Mouse (Mus musculus) MEL (cell line): ENCODE measurements around the gene Arfip1. TPM values are rescaled to one million over a fixed set of nuclear protein-coding genes. Genes with fewer than 3 reads are reported as not detected.
A peak's percentile ranks its signal among the peaks of the same experiment; 100 is the strongest.

Experiments
- DNase-seq: peaks from one replicate; pipeline ENCODE4 v3.0.0; 2011; ENCODE audit warnings: low read depth, low spot score
- H3K27ac ChIP-seq: 2 replicates; pipeline ENCODE4 v1.5.1; 2012; ENCODE audit warnings: low read depth, mild to moderate bottlenecking, control low read depth, low read length, moderate library complexity; ENCODE audit not compliant: control insufficient read depth
- H3K27me3 ChIP-seq, 2 experiments: fragments of 150-350 bp in 1 of 2; sonication (generic) in 1 of 2; 2 replicates each; pipeline ENCODE4 v1.6.1; 2012; ENCODE audit warnings: low read length in 2 of 2, mild to moderate bottlenecking in 2 of 2, improper control_type of control experiment in 1 of 2, moderate library complexity in 1 of 2; ENCODE audit not compliant: insufficient read depth in 2 of 2, control insufficient read depth in 1 of 2
- H3K36me3 ChIP-seq, 2 experiments: 2 replicates each; pipeline ENCODE4 v1.6.1; 2012 to 2014; ENCODE audit warnings: low read length in 2 of 2, improper control_type of control experiment in 1 of 2, inconsistent platforms in 1 of 2, mild to moderate bottlenecking in 1 of 2; ENCODE audit not compliant: insufficient read depth in 2 of 2, control insufficient read depth in 1 of 2
- H3K4me1 ChIP-seq, 2 experiments: fragments of 150-350 bp in 1 of 2; sonication (generic) in 1 of 2; 2 replicates each; pipeline ENCODE4 v1.6.1; 2012; ENCODE audit warnings: low read length in 2 of 2, improper control_type of control experiment in 1 of 2, mild to moderate bottlenecking in 1 of 2; ENCODE audit not compliant: insufficient read depth in 2 of 2, control insufficient read depth in 1 of 2
- H3K4me3 ChIP-seq, 2 experiments: fragments of 150-350 bp in 1 of 2; sonication (generic) in 1 of 2; 2 replicates each; pipeline ENCODE4 v1.5.1; 2012; ENCODE audit warnings: low read depth in 2 of 2, low read length in 2 of 2, mild to moderate bottlenecking in 2 of 2, moderate library complexity in 2 of 2, control low read depth in 1 of 2, improper control_type of control experiment in 1 of 2; ENCODE audit not compliant: control insufficient read depth in 1 of 2, insufficient read depth in 1 of 2
- H3K79me2 ChIP-seq: 2 replicates; pipeline ENCODE4 v1.6.1; 2012; ENCODE audit warnings: mild to moderate bottlenecking, low read length, moderate library complexity; ENCODE audit not compliant: control insufficient read depth, poor library complexity, insufficient read depth
- H3K9ac ChIP-seq: 2 replicates; pipeline ENCODE4 v1.6.1; 2012; ENCODE audit warnings: low read depth, mild to moderate bottlenecking, control low read depth, low read length, moderate library complexity; ENCODE audit not compliant: control insufficient read depth, poor library complexity, severe bottlenecking
- H3K9me3 ChIP-seq: fragments of 150-350 bp; sonication (generic); replicated peaks from 2 replicates; pipeline ENCODE4 v1.6.1; 2012; ENCODE audit warnings: mild to moderate bottlenecking, low read length, improper control_type of control experiment, moderate library complexity; ENCODE audit not compliant: insufficient read depth
- BHLHE40 ChIP-seq: IDR thresholded peaks from 2 replicates; pipeline ENCODE4 v1.6.1; 2012; ENCODE audit warnings: low read depth, mild to moderate bottlenecking, inconsistent platforms, low read length, improper control_type of control experiment, borderline replicate concordance
- CHD1 ChIP-seq: IDR thresholded peaks from 2 replicates; pipeline ENCODE4 v1.6.1; 2012; ENCODE audit warnings: low read depth, mild to moderate bottlenecking, inconsistent platforms, low read length, improper control_type of control experiment
- CHD2 ChIP-seq: IDR thresholded peaks from 2 replicates; pipeline ENCODE4 v1.6.1; 2011; ENCODE audit warnings: low read length, improper control_type of control experiment
- E2F4 ChIP-seq: IDR thresholded peaks from 2 replicates; pipeline ENCODE4 v1.6.1; 2011; ENCODE audit warnings: low read depth, low read length, improper control_type of control experiment, borderline replicate concordance
- ETS1 ChIP-seq: IDR thresholded peaks from 2 replicates; pipeline ENCODE4 v1.6.1; 2012; ENCODE audit warnings: low read depth, mild to moderate bottlenecking, inconsistent platforms, low read length, improper control_type of control experiment, moderate library complexity
- GABPA ChIP-seq: IDR thresholded peaks from 2 replicates; pipeline ENCODE4 v1.6.1; 2012; ENCODE audit warnings: low read depth, mild to moderate bottlenecking, inconsistent platforms, low read length, improper control_type of control experiment, moderate library complexity
- GATA1 ChIP-seq: IDR thresholded peaks from 2 replicates; pipeline ENCODE4 v1.6.1; 2011; ENCODE audit warnings: low read depth, low read length, improper control_type of control experiment
- JUND ChIP-seq: IDR thresholded peaks from 2 replicates; pipeline ENCODE4 v1.6.1; 2011; ENCODE audit warnings: low read depth, mild to moderate bottlenecking, improper control_type of control experiment, low read length
- KAT2A ChIP-seq: conservative IDR thresholded peaks from 2 replicates; pipeline ENCODE4 v1.6.1; 2012; ENCODE audit warnings: low read depth, low read length, improper control_type of control experiment, inconsistent platforms
- MAX ChIP-seq: IDR thresholded peaks from 2 replicates; pipeline ENCODE4 v1.6.1; 2011; ENCODE audit warnings: low read length, improper control_type of control experiment
- MEF2A ChIP-seq: IDR thresholded peaks from 2 replicates; pipeline ENCODE4 v1.6.1; 2014; ENCODE audit warnings: low read depth, mild to moderate bottlenecking, inconsistent platforms, low read length, improper control_type of control experiment; ENCODE audit not compliant: poor library complexity, insufficient replicate concordance, severe bottlenecking; ENCODE audit errors: extremely low read depth
- MXI1 ChIP-seq: IDR thresholded peaks from 2 replicates; pipeline ENCODE4 v1.6.1; 2011; ENCODE audit warnings: mild to moderate bottlenecking, low read depth, low read length, improper control_type of control experiment
- MYC ChIP-seq: IDR thresholded peaks from 2 replicates; pipeline ENCODE4 v1.6.1; 2011; ENCODE audit warnings: low read depth, mild to moderate bottlenecking, low read length, improper control_type of control experiment, moderate library complexity
- NELFE ChIP-seq: IDR thresholded peaks from 2 replicates; pipeline ENCODE4 v1.6.1; 2011; ENCODE audit warnings: low read depth, low read length, improper control_type of control experiment
- POLR2AphosphoS2 ChIP-seq: IDR thresholded peaks from 2 replicates; pipeline ENCODE4 v1.6.1; 2011; ENCODE audit warnings: low read length, improper control_type of control experiment
- POLR2AphosphoS5 ChIP-seq: IDR thresholded peaks from 2 replicates; pipeline ENCODE4 v1.6.1; 2012; ENCODE audit warnings: low read depth, borderline replicate concordance, mild to moderate bottlenecking, inconsistent platforms, low read length, moderate library complexity, mixed read lengths
- TAL1 ChIP-seq: IDR thresholded peaks from 2 replicates; pipeline ENCODE4 v1.6.1; 2012; ENCODE audit warnings: mild to moderate bottlenecking, inconsistent platforms, low read length, moderate library complexity, mixed read lengths
- TBP ChIP-seq: IDR thresholded peaks from 2 replicates; pipeline ENCODE4 v1.8.0; 2011; ENCODE audit warnings: low read depth, low read length, improper control_type of control experiment
- ZC3H11A ChIP-seq: IDR thresholded peaks from 2 replicates; pipeline ENCODE4 v1.6.1; 2012; ENCODE audit warnings: low read depth, mild to moderate bottlenecking, inconsistent platforms, low read length, improper control_type of control experiment
- ZKSCAN1 ChIP-seq: IDR thresholded peaks from 2 replicates; pipeline ENCODE4 v1.6.1; 2012; ENCODE audit warnings: low read depth, mild to moderate bottlenecking, inconsistent platforms, low read length, improper control_type of control experiment, moderate library complexity
- ZMIZ1 ChIP-seq: IDR thresholded peaks from 2 replicates; pipeline ENCODE4 v1.6.1; 2012; ENCODE audit warnings: low read depth, mild to moderate bottlenecking, inconsistent platforms, low read length, improper control_type of control experiment, moderate library complexity
- ZNF384 ChIP-seq: IDR thresholded peaks from 2 replicates; pipeline ENCODE4 v1.6.1; 2012; ENCODE audit warnings: low read depth, mild to moderate bottlenecking, inconsistent platforms, low read length, improper control_type of control experiment
- polyA plus RNA-seq, 2 experiments: library from polyadenylated mRNA; stranded (reverse) in 1 of 2; unstranded in 1 of 2; fragments of >175 nt in 1 of 2; fragments of >200 nt in 1 of 2; gene quantifications; 2 replicates each; pipeline versions ENCODE4 v1.2.1 to v1.2.4; 2012; ENCODE audit warnings: low replicate concordance in 2 of 2, low read depth in 1 of 2; ENCODE audit not compliant: insufficient read length in 2 of 2, insufficient read depth in 1 of 2, missing spikeins in 1 of 2
- total RNA-seq: library from RNA; depleted of rRNA; stranded (reverse); fragments of 300-350 nt; gene quantifications from 2 replicates; pipeline ENCODE4 v1.2.3, GENCODE M21; 2012

Gene Arfip1
- total and polyA plus RNA-seq, 3 experiments = 12.5 to 15.4 TPM; not detected in 1

DNA sequence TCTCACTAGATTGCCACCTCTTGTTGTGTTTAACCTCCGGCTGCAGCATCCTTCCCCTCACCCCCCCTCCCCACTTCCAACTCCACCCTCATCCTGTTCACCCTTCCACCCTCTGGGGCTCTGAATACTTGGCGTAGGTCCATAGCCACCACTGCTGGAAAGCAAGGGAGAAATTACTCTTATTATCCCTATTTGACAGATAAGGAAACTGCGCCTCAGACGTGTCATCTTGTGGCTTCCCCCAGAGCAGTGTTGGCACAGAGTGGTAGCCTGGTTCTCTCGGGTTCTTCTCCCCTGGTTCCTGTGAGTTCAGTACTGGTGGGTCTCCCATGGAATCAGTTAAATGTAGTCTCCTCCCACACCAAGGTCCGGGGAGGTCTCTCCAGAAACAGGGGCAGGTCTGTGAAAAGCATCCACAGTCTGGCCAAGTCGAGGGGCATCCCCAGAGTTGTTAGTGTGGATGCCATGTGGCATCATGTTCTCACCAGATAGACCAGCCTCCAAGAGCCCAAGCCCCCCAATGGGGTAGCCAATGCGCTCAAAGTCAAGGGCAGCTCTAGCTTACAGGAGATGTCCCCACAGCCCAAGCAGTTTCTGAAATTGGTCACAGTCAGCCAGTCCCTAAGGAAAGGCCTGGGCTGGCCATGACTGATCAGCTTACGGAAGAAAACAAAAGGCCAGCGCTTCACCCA, 114.9 kb downstream of the Arfip1 start (continued):
- TF ChIP-seq POLR2AphosphoS5 (no peak), MAX (peak; percentile 33; the same call in 1 of the 2 replicates), MXI1 (peak; percentile 45)
- TF ChIP-seq, all 39 proteins: peak for 10

DNA sequence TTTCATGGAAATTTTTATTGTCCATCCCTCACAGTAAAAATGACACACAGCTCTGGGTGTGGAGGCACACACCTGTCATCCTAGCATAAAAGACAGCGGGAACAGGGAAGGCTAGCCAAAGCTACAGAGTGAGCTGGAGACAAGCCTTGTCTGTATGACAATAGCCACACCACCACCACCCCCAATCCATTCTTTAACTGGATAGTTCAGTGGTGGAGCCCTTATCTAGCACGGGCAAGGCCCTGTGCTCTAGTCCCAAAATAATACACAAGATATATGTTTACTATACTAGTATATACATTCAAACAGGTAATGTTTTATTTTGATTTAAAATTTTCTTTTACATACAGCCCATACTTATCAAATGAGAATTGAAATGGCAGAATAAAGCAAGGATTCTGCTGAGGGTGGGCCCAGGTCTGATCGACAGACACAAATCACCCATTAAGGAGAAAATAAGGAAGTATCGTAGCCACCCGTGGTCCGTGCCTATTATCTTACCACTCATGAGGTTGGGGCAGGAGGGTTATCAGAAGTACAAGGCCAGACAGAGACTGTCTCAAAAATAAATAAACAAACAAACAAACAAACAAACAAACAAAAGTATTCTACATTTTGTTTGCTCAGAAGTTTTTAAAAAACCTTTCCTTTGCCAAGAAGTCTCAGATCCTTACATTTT, 116.5 kb downstream of the Arfip1 start:
- Histone ChIP-seq H3K36me3 (peaks cover 0 to 44% of the 10 kb centered on the region in 2 experiments; a peak in 2 of 4 replicates), H3K4me1 (peaks cover 18 to 55% of the 10 kb centered on the region in 2 experiments), H3K27ac (no peak overlapping the region), H3K79me2 (no peaks in the 10 kb centered on the region), H3K4me3 (no peak overlapping the region), H3K27me3 (no peaks in the 10 kb centered on the region), H3K9ac (no peak overlapping the region)
- no peak for DNase-seq
- TF ChIP-seq TBP = no peak
- TF ChIP-seq NELFE = no peak
- TF ChIP-seq ZC3H11A = no peak
- TF ChIP-seq BHLHE40 = no peak
- TF ChIP-seq POLR2AphosphoS2 = no peak
- no peak for TF ChIP-seq GABPA
- TF ChIP-seq POLR2AphosphoS5 = no peak
- no peak for TF ChIP-seq MEF2A
- no peak for TF ChIP-seq JUND
- no peak for TF ChIP-seq TAL1
- no peak for TF ChIP-seq ZMIZ1
- no peak for TF ChIP-seq KAT2A
- TF ChIP-seq GATA1 = no peak
- TF ChIP-seq, all 39 proteins: peak for 0
- no peaks in the 10 kb centered on the region for H3K9me3 ChIP-seq

DNA sequence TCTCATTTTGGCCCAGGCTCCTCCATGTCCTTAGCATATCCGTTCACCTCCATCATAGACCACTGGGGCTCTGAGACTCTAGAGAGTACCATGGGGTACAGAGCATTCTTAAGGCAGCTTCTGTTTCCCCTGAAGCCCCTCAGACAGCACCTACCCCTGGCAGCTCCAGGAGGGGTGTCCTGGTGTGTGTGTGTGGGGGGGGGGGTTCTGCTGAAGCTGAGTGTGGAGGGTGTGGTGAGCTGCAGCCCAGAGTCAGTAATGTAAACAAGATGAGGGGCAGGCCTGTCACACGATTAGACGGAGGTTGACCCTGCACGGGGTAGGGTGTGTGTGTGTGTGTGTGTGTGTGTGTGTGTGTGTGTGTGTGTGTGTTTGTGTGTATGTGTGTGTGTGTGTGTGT, 120.7 kb downstream of the Arfip1 start:
- no peak overlapping the region for H3K9ac ChIP-seq

More for the DNA sequence above, 120.7 kb downstream of the Arfip1 start:
- Histone ChIP-seq H3K79me2 (no peaks in the 10 kb centered on the region), H3K9me3 (no peaks in the 10 kb centered on the region), H3K36me3 (peaks cover 0 to 19% of the 10 kb centered on the region in 2 experiments; a peak in 2 of 4 replicates), H3K4me1 (peaks cover 21 to 30% of the 10 kb centered on the region in 2 experiments), H3K4me3 (no peak overlapping the region), H3K27ac (peak overlapping the region; percentile 75), H3K27me3 (no peaks in the 10 kb centered on the region)
- no peak for DNase-seq
- TF ChIP-seq E2F4 (no peak), ZKSCAN1 (no peak), ZNF384 (no peak), CHD1 (no peak), MAX (no peak), ETS1 (no peak), CHD2 (no peak), ZC3H11A (no peak), MXI1 (no peak), MYC (no peak)
